Mouse (Mus musculus) bone marrow macrophage, adult 2 months (primary cell): ENCODE data around the gene Ror1.

Experiments
- CTCF ChIP-seq: IDR thresholded peaks from 2 replicates; pipeline ENCODE4 v1.5.1; 2012; ENCODE audit warnings: low read depth, mild to moderate bottlenecking, low read length, moderate library complexity
- POLR2A ChIP-seq: IDR thresholded peaks from 2 replicates; pipeline ENCODE4 v1.6.1; 2012; ENCODE audit warnings: mild to moderate bottlenecking, low read depth, low read length, borderline replicate concordance

GRCm38 (mm10) chr4:100186781-100187180, 91.2 kb downstream of the Ror1 start:
- no peak for TF ChIP-seq CTCF
- TF ChIP-seq POLR2A = no peak
